Mouse (Mus musculus) spleen, adult 12 weeks (tissue): ENCODE results near the gene Hoxb1.

Experiments used
- DNase-seq: peaks from one replicate; pipeline ENCODE4 v3.0.0; 2022; ENCODE audit warnings: low spot score

The Hoxb1 gene

DNA sequence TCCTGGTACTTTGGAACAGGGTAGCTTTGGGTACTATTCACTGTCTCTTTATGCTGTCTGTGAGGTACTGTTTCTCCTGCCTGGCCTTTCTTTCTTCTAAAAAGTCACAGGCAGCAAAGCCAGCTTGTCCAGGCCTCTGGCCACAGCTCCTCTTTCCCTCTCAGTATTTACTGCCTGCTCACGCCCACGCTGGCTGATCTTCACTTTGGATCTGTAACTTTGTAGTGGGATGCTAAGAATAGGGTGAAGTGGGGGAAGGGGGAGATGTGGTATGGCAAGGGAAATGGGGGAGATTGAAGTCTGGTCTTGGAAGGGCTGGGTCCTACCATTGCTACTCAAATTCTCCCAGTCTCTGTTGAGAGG lies 31.6 kb upstream of the Hoxb1 start:
- DNase-seq, result no peak

DNA sequence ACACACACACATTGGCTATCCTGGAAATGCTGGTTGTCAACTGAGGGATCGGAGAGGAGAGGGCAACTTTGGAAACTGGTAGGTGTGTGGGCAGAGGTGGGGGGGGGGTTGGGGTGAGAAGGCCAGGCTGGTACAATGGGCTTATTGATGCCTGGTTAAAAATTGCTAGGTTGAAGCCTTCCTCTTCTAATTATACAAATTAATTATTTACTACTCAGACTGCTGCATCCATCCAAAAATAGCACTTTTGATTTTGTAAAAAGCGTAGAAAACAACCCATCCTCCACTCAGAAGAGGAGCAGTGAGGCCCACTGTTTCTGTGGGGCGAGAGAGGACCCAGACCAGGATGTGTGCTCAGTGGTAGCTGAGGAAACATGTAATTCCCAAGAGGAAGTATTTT lies 30.6 kb upstream of the Hoxb1 start:
- DNase-seq, result no peak

DNA sequence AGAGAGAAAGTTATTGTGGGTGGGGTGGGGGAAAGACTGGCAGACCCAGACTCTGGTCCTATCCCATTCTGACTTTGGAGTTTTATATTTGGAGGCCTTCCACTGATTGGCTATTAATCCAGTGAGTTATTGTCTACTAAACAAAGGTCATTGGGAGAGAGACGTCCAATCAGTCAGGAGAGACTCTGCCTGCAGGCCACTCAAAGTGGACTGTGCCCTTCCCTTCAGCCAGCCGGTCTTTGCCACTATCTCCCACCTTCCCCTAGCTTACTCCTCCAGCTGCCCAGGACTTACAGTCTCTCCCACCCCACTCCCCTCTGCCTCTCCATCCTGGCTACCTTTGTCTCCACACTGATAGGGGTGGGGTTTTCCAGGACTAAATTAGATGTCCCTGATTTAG lies 29.0 kb upstream of the Hoxb1 start:
- no peak for DNase-seq

DNA sequence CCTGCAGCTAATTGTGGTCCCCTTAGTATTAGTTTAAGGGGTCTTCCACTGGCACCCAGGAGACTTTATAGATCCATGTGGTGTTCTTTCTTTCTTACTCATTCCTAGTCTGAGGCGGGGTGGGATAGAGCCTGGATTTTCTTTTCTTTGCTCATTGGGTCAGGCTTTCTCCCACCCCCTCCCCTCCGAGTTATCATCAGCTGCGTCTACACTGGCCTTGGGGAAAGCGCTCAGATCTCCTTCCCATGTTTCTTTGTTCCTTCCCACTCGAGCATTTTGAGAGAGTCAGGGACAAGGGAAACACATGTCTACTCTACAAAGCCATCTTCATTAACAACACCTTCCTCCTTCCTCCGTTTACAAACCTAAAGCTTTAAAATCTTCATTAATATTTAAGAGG lies 28.5 kb upstream of the Hoxb1 start:
- no peak for DNase-seq

DNA sequence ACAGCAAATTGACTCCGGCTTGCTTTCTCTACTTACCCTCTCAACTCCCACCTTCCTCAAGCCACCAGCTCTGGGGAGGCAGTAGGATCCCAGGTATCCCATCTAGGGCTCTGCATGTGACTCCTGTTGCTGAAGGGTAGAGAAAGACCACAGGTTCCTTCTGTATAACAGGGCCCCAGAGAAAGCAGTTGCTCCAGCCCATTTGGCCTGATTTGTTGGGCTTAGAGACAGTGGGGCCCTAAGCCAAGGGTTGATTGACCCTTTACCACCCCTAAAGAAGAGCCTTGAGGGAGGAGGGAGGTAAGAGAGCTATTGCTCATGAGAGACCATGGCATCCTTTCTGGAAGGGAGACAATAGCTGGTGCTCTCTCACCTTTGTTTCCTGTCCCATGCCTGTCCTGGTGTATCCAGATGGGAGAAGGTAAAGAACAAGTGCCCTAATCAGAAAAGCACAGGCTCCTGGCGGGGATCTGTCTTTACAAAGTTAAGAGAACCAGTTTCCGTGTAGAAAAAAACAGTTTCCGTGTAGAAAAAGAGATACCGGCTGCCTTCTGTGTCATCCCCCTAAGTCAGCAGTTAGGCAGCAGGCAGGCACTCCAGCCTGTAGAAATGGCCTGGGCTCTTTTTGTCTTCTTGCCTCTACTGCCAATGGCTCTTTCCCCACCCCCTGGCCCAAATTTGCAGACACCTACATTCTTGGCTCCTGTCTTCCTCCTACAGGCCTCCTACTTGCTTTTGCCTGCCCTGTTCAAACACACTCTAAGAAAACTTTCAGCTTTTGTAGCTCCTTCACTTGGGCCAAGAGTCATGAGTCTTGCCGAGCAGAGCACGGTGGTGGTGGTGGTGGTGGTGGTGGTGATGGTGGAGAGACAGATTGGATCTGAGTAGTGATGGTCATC lies 26.3 kb upstream of the Hoxb1 start:
- no peak for DNase-seq

DNA sequence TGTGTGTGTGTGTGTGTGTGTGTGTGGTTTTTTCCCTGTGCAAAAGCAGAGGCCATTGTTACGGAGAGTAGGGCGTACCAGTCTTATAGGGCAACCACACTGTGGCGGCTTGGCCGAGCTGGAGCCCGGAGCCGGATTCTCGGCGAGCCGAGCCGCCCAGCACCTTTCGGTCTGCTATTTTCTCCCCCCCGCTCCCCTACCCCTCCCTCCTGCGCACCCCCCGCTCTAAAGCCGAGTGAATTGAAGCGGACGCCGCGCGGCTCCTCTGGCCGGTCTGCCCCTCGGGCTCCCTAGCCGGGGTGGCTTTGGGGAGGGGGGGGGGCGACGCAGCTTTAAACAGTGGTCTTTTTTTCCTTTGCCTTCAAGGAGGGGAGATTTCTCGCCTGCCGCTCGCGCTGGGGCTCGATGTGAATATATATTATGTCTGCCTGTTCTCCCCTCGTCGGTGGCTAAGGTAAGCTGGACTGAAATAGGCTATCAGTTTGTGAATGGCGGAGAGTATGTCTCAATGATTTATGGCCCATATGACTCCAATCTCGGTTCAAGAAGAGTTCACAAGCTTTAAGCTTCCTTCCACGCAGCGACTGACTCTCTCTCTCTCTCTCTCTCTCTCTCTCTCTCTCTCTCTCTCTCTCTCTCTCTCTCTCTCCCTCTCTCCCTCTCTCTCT lies 24.7 kb upstream of the Hoxb1 start:
- no peak for DNase-seq

DNA sequence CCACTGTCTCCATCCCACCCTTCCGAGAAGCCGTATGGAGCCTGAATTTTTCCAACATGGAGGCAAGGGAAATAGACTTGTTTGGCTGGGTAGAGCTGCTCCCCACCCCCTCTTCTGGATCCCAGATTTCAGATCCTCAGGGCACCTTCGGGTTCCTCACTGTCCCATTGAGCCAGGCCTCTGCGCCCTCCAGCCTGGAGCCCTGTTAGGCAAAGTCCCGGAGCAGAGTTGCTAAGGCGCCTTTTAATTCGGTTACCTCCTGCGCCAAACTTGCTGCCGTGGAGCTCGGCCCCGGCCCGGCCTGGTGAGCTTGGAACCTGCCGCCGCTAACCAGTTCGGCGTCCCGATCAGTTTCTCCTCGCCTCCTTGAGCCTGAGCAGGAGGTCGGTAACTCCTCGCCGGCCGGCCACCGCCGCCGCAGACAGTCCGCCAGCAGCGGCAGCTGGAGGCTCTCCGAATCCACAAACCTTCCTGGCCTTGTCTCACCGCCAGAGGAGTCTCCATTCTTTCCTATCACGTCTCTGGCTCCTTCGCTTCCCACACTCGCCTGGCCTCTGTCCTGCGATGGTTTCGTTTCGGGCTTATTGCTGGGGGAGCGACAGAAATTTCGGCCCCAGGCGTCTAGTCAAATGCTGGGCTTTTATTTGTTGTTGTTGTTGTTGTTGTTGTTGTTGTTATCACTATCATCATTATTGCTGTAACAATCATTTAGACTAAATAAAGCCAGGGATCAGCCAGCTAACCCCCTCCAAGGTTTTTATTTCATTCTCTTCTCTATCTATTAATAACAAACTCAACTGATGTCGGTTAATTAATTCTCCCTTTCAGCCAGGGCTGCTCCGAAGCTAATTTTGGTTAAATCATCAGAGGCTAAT lies 23.6 kb upstream of the Hoxb1 start:
- no peak for DNase-seq

DNA sequence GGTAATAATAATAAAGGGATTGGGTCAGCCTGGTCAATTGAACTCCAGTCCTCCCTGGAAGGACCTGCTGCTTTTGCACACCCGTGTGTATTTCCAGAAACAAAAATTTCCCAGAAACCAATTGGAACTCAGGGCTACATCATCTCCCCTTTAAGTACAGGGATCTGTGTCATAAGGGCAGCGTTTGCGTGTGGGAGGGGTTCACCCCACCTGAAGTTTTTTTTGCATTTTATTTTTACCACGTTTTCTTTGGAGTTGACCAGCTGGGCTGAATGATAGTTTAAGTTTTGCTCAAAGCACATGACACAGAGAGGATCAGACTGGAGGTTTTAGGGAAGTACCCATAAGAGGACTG lies 23.0 kb upstream of the Hoxb1 start:
- no peak for DNase-seq

DNA sequence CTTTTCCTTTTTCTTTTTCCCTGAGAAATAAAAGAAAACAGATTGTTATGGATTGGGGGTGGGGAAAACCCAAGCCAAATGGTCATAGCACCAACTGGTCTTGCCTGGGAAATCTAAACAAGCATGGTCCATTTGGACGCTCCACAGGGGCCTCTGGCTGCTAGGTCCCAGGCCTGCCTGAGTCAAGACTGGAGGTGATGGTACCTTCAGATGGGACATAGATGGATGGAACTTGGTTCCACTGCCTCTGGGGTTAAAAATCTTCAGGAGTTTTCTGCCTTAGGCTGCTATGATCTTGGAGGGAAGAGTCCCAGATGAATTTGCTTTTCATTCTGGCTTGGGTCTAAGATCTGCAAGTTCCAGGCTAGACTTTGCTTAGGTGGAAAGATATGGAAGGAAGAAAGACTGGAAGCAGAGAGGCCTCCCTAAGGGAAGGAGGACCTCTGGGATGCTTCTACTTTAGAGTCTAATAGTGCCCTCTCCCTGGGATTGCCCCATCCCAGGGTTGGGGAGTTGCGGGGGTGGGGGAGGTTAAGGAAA lies 22.3 kb upstream of the Hoxb1 start:
- DNase-seq, result no peak

DNA sequence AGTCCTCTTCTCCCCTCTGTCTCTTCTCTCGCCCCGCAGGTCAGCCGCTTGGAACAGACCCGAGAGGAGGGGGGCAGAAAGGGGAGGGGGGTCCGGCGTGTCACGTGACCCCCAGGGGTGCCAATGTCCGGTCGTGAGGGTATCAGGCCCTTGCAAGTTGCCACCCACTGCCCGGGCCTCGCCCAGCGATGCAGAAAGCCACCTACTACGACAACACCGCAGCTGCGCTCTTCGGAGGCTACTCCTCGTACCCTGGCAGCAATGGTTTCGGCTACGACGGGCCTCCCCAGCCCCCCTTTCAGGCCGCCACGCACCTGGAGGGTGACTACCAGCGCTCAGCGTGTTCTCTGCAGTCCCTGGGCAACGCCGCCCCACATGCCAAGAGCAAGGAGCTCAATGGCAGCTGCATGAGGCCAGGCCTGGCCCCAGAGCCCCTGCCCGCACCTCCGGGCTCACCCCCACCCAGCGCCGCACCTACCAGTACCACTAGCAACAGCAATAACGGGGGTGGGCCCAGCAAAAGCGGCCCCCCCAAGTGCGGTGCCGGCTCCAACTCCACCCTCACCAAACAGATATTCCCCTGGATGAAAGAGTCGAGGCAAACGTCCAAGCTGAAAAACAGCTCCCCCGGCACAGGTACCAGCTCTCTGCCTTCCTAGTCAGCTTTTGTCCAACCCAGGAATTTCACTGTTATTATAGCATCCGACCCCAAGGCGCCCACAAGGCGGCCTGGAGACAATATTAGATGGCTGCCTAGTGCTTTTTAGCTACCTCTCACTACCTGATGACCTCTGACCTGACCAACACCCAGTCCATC lies 21.3 kb upstream of the Hoxb1 start:
- DNase-seq, result no peak

DNA sequence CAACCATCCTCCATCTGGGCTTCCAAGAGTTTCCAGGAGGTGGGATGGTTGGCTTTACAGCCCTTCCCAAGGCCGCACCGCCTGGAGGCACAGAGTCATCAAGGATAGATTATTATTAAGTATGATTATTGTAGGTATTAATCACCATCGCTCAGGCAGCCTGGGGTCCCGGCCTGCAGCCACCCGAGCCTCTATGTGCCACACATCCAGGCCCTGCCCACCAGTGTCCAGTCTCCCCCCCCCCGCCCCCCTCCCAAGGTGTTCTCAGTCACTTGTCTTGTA lies 20.7 kb upstream of the Hoxb1 start:
- DNase-seq, result no peak

DNA sequence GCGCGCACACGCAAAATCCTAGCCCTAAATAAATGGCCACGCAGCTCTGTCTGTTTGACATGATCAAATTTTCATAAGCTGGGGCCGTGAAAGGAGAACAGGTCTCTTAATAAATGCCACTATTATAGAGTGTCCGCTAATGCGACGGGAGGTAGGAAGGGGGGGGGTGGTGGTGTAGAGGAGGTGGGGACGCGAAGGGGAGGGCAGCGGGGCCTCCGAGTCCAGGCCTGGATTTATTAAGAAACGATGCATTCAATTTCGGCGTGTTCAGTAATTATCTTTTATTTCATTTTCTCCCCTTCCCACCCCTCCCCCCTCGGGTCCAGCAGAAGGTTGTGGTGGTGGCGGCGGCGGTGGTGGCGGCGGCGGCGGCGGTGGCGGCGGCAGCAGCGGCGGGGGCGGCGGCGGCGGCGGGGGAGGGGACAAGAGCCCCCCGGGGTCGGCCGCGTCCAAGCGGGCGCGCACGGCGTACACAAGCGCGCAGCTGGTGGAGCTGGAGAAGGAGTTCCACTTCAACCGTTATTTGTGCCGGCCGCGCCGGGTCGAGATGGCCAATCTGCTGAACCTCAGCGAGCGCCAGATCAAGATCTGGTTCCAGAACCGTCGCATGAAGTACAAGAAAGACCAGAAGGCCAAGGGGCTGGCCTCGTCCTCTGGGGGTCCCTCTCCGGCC lies 20.2 kb upstream of the Hoxb1 start:
- DNase-seq, result no peak

DNA sequence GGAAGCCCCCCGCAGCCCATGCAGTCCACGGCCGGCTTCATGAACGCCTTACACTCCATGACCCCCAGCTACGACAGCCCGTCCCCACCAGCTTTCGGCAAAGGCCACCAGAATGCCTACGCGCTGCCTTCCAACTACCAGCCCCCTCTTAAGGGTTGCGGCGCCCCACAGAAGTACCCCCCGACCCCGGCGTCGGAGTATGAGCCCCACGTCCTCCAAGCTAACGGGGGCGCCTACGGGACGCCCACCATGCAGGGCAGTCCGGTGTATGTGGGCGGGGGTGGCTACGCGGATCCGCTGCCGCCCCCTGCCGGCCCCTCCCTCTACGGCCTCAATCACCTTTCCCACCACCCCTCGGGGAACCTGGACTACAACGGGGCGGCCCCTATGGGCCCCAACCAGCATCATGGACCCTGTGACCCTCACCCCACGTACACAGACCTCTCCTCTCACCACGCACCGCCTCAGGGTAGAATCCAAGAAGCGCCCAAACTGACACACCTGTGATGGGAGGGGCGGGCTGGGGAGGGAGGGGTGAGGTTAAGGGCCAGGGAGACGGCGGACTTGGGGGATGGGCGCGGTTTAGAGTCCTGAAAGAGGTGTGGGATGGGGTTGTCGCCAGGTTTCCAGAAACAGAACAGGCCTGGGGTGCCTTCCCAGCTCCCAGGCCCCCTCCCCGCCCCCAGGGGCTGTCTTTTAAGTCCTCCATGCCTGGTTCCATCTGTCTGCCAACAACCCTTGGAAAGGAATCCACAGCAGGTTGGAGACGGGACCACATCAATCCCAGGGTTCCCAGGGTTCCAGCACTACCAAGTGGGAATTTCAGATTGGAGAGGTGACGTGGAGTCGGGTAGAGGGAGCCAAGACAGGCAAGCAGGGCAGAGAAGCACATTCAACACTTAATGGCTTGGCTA lies 19.4 kb upstream of the Hoxb1 start:
- DNase-seq, result no peak

DNA sequence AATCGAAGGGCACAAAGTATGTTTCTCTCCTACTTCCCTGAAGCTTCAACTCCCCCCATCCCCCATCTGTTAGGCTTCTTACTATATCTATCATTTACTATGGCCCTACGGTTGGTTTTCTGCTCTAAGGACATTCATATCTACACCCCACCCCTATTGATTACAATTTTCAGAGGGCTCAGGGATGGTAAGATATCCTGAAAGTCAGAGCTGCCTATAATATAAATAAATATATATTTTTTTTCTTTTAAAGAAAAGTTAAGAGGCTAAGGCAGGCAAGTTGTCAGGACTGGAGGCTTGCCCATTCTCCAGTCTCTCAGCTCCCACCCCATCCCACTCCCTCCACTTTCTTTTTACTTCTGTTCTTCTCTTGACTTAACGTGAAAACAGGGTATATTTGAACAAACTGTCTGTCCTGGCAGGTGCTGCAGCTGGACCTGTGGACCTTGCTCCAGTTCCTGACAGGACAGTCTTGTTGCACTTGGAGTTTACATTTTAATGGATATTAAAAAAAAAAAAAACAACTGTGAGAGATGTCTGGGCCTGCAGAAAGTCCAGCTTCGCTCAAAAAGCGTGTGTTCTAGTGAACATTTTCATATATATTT lies 18.5 kb upstream of the Hoxb1 start:
- DNase-seq, result no peak

DNA sequence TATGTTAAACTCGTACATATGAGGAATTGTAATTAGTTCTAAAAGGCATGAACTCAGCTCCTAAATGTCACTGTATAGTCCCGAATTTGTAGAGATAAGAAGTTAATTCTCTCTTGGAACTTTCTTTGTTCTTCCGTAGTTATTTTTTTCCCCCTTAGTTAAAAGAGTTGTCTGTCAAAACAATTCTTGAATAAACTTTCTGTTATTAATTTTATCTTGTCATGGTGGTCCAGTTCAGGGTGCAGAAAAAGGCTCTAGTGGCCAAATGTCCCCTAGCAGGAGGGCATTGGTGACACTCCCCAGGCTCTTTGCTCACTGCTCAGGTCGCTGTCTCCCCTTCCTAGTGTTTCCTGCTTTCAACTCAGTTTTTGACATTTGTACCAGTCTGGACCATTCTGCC lies 17.8 kb upstream of the Hoxb1 start:
- no peak for DNase-seq

DNA sequence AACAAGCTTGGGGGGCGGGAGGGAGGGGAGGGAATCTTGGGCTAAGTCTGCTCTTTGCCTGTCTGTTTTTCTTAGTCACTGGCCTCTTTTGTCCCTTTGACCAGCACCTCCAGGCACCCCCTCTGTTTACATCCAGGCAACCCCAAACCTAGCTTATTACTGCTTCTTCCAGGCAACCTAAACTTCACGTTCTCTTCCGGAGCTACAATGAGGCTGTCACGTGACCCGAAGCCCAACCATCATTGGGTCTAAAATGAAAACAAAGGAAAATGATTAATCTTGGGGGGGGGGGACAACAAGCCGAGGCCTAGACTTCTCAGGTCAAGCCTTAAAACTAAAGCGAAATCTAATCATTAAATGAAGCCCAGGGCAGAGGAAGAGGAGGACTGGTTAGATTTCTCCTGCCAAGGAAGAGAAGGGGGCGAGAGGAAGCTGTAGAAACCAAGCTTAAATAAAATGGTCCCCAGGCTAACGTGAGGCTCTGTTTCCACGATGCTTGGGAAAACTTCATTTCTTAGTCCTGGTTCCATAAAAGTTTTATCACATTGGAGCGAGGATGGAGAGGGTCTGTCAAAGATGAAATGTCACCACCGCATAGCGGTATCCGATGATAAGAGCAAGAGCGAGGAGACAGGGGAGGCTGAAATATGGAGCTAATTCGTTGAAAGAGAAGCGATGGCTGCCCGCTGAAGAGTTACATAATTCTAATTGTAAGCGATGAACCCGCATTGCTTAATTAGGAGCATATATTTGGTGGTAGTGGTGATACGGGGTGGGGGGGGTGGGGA lies 17.2 kb upstream of the Hoxb1 start:
- DNase-seq, result no peak

DNA sequence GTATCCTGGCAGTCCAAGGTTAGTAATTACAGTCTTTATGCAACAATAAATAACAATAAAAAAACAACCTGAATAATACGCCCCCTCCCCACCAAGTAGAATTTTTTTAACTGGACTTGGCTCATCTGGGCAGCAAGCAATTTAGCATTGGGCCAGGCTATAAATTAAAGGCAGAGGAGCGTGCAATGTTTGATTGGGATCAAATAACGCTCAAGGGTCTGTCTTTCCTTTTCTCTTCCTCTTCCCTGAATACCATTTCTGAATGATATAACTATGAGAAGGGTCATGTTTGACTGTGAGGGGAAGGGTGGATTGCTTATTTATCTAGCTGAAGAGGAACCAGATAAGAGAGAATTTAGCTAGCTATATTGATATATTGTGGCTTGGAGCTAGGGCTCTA lies 16.6 kb upstream of the Hoxb1 start:
- no peak for DNase-seq

DNA sequence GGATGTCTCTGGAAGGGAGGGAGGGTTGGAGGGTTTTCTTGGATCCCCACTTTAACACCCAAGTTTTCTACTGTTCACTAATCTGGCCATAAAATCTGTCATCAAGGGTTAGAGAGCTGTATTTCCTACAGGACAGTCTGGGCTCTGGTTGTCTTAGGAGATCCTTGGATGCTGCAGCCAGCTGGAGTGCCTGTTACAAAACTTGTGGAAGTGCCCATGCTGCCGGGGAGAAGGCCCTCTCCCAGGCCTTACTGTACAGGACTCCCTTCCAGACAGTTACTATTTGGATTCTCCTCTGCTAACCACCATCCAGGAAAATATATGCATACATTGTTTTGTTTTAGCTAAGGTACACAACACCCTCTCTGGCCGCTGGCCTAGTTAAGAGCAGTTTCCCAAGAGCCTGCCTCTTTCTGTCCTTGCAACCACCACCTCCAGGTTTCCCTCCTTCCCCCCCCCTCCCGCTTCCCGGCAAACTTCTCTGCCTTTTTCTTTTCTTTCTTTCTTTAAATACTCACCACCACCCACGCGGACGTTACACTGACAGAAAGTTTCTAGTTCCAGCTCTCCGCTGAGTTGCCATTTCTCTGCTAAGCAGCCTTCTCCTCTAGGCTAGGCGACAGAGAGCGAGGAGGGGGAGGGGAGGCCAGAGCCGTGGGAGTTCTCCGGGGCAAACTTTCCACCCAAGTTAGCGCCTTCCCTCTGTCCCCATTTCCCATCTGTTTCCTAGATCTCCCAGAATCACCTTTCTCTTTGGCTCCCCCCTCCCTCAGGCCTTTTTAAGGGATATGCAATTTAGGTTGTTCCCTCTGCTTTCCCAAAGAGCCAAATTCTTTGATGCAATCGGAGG lies 15.8 kb upstream of the Hoxb1 start:
- DNase-seq, result no peak
